Mouse (Mus musculus): ENCODE results near the gene Olfr199. TPM values are rescaled to one million over a fixed set of nuclear protein-coding genes. Genes with fewer than 3 reads are reported as not detected.

Olfr199 gene
- total RNA-seq (2023), result not detected in 2 replicates

GRCm38 (mm10) chr16:59219667-59220066 is at the start of gene Olfr199:
TSS of gene Olfr199 (minus strand) at chr16:59219767.

DNA sequence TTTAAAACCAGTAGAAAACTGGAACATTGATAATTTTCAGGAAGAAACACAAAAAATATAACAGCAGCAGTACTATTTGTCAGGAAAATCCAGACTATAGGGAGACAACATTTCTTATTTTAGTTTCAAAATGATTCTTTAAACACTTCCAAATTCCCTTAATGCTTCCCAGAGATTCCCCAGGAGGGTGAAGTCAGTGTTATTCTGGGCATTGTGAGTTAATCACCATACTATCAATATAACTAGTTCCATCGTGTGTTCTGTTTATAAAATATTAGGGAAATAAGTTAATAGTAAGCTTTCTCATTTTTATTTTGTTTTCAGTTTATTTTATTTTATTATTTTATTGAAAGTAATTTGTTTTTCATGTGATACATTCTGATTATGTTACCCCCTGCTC is 16.1 kb downstream of the Olfr199 start, which contains the start of gene Olfr198:
Gene Olfr198 (minus strand): TSS at position 101 of the 400 bp plus-strand sequence.

DNA sequence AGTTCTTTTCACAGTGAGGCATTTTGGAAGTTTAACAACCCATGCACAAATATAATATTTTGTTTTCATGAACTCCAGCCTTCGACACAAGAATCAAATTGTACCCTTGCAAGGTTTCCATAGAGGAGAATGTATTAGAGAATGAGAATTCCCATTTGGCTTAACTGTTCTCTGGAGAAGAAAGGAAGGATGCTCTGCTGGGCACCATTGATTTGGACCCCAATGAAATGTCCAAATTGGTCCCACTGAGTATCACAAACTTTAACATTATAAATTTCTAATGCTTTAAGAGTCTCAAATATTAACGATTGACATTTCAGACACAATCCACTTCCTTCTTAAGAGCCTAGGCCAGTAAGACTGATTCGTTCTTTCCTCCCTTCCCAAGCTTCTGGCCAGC is 49.2 kb downstream of the Olfr199 start, which contains the start of gene Olfr196:
Gene Olfr196 (minus strand): TSS at position 101 of the 400 bp plus-strand sequence.

Other genes with a start within 250 kb of the Olfr199 start
- not detected in 2 replicates for gene Olfr183, start 224.4 kb downstream of the Olfr199 start, total RNA-seq (2023)
- not detected in 2 replicates for gene Olfr186, start 189.5 kb downstream of the Olfr199 start, total RNA-seq (2023)
- not detected in 2 replicates for gene Olfr187, start 180.0 kb downstream of the Olfr199 start, total RNA-seq (2023)
- not detected in 2 replicates for gene Olfr190, start 141.8 kb downstream of the Olfr199 start, total RNA-seq (2023)
- gene Olfr191, start 129.9 kb downstream of the Olfr199 start, total RNA-seq (2023), result not detected in 2 replicates
- gene Olfr193, start 107.9 kb downstream of the Olfr199 start, total RNA-seq (2023), result not detected in 2 replicates
- gene Olfr194, start 98.7 kb downstream of the Olfr199 start, total RNA-seq (2023), result not detected in 2 replicates
- gene Olfr195, start 72.7 kb downstream of the Olfr199 start, total RNA-seq (2023), result not detected in 2 replicates
- not detected in 2 replicates for gene Olfr196, start 49.3 kb downstream of the Olfr199 start, total RNA-seq (2023)
- gene Olfr198, start 16.2 kb downstream of the Olfr199 start, total RNA-seq (2023), result not detected in 2 replicates
- gene Olfr201, start 52.9 kb upstream of the Olfr199 start, total RNA-seq (2023), result not detected in 2 replicates
- not detected in 2 replicates for gene Olfr202, start 67.0 kb upstream of the Olfr199 start, total RNA-seq (2023)
- gene Olfr203, start 79.1 kb upstream of the Olfr199 start, total RNA-seq (2023), result not detected in 2 replicates
- not detected in 2 replicates for gene Olfr204, start 98.5 kb upstream of the Olfr199 start, total RNA-seq (2023)
- gene Olfr205, start 111.4 kb upstream of the Olfr199 start, total RNA-seq (2023), result not detected in 2 replicates
- not detected in 2 replicates for gene Olfr206, start 129.5 kb upstream of the Olfr199 start, total RNA-seq (2023)
- gene Olfr209, start 144.2 kb upstream of the Olfr199 start, total RNA-seq (2023), result not detected in 2 replicates
- gene Gabrr3, start 187.6 kb upstream of the Olfr199 start, total RNA-seq (2023), result not detected in 2 replicates

Data from neutrophil, adult 65 days (primary cell).